In genomic region chr5:71657482-71658114, GRCm38 (mm10) we compare ENCODE assay signal across 7 mouse cellular contexts. TPM values are rescaled to one million over a fixed set of nuclear protein-coding genes. Genes with fewer than 3 reads are reported as not detected.
DNase-seq lines count a peak whose midpoint lies in the region; ATAC-seq and TF ChIP-seq lines count a peak whose summit lies in the region.

TSS of gene Gabrb1 (plus strand) at chr5:71658113.

- H3K4me1 ChIP-seq in cerebellum, adult 2 months (ENCODE audit: control insufficient read depth, insufficient read depth, low read length) = no peaks in the 10 kb centered on the region
- no peaks in the 10 kb centered on the region for H3K4me1 ChIP-seq in forebrain, postnatal 0 days (ENCODE audit: insufficient read depth)
- H3K4me1 ChIP-seq in midbrain, postnatal 0 days (ENCODE audit: insufficient read depth, low read length) = 0 out of 2 replicates have a peak, but pooled peaks cover 3% of the 10 kb centered on the region

- under 1% methylated on average over 49 of the region's 49 CpGs for WGBS in cerebellum, adult 2 months
- under 1% methylated on average over 49 of the region's 49 CpGs for WGBS in forebrain, postnatal 0 days
- under 1% methylated on average over 49 of the region's 49 CpGs for WGBS in midbrain, postnatal 0 days

- H3K27me3 ChIP-seq in cerebellum, adult 2 months (ENCODE audit: control insufficient read depth, insufficient read depth, low read length) = no peaks in the 10 kb centered on the region
- no peaks in the 10 kb centered on the region for H3K27me3 ChIP-seq in forebrain, postnatal 0 days (ENCODE audit: insufficient read depth, low read length)
- H3K27me3 ChIP-seq in midbrain, postnatal 0 days (ENCODE audit: insufficient read depth, low read length) = no peaks in the 10 kb centered on the region

- H3K4me2 ChIP-seq in forebrain, postnatal 0 days (ENCODE audit: low read depth) = peak within 1 kb of the TSS; percentile 97
- H3K4me2 ChIP-seq in midbrain, postnatal 0 days (ENCODE audit: low read depth, low read length, poor library complexity, severe bottlenecking) = peak within 1 kb of the TSS; percentile 87

- TF ChIP-seq POLR2A in cerebellum, adult 2 months (IDR thresholded peaks at IDR 0.05; ENCODE audit: borderline replicate concordance, insufficient read depth, low read length) = no peak

- DNase-seq in ZHBTc4 (ENCODE audit: low read depth, low spot score) (peak; percentile 50), liver (peak; percentile 6), MN1 (ENCODE audit: low spot score) (no peak)
- DNase-seq in cerebellum, adult 2 months = peak in 1 of 2 experiments; percentile 60
- peak; percentile 70 for DNase-seq in forebrain, postnatal 0 days
- DNase-seq in kidney, adult 9 months = peak; percentile 1
- peak; percentile 58 for DNase-seq in midbrain, postnatal 0 days (ENCODE audit: low spot score)

- H3K4me3 ChIP-seq in cerebellum, adult 2 months (replicated peaks; ENCODE audit: insufficient read depth, low read depth, low read length) = peak within 1 kb of the TSS; percentile 64
- H3K4me3 ChIP-seq in forebrain, postnatal 0 days (ENCODE audit: low read depth, low read length) = peak within 1 kb of the TSS; percentile 65
- H3K4me3 ChIP-seq in midbrain, postnatal 0 days (ENCODE audit: low read depth, low read length) = peak within 1 kb of the TSS; percentile 70

- no peak for TF ChIP-seq CTCF in cerebellum, adult 2 months (IDR thresholded peaks at IDR 0.05; ENCODE audit: borderline replicate concordance, insufficient read depth, low read depth, low read length)
- TF ChIP-seq CTCF in forebrain, postnatal 0 days (IDR thresholded peaks at IDR 0.05; ENCODE audit: low read depth) = no peak
- TF ChIP-seq CTCF in midbrain, postnatal 0 days (IDR thresholded peaks at IDR 0.05) = no peak

- H3K9me3 ChIP-seq in forebrain, postnatal 0 days (ENCODE audit: low read length) = no peaks in the 10 kb centered on the region
- no peaks in the 10 kb centered on the region for H3K9me3 ChIP-seq in midbrain, postnatal 0 days (ENCODE audit: low read length)

- H3K36me3 ChIP-seq in forebrain, postnatal 0 days (ENCODE audit: insufficient read depth) = no peaks in the 10 kb centered on the region
- H3K36me3 ChIP-seq in midbrain, postnatal 0 days (ENCODE audit: insufficient read depth, low read length) = no peaks in the 10 kb centered on the region

- peak within 1 kb of the TSS; percentile 57 for H3K9ac ChIP-seq in forebrain, postnatal 0 days
- peak within 1 kb of the TSS; percentile 61 for H3K9ac ChIP-seq in midbrain, postnatal 0 days (replicated peaks; ENCODE audit: low read length, poor library complexity, severe bottlenecking)

- H3K27ac ChIP-seq in cerebellum, adult 2 months (ENCODE audit: insufficient read depth, low read length) = no peak within 1 kb of the TSS
- 0 out of 2 replicates have a peak within 1 kb of the TSS, but pooled peaks have one; percentile 4 for H3K27ac ChIP-seq in forebrain, postnatal 0 days (ENCODE audit: low read depth, low read length)
- 0 out of 2 replicates have a peak within 1 kb of the TSS, but pooled peaks have one; percentile 12 for H3K27ac ChIP-seq in midbrain, postnatal 0 days (ENCODE audit: low read depth, low read length)

- peak; percentile 94 for ATAC-seq in forebrain, postnatal 0 days
- peak; percentile 90 for ATAC-seq in midbrain, postnatal 0 days (ENCODE audit: low FRiP score)

RNA-seq across cellular contexts. Expression of gene Gabrb1, which starts in this region (rescaled TPM):
- 10.1 and 10.4 TPM in 2 replicates for polyA plus RNA-seq in cerebellum, adult 2 months (2012; rRNA removed)
- total RNA-seq in forebrain, postnatal 0 days (2014; rRNA removed) = 14.2 and 19.9 TPM in 2 replicates
- 17.6 and 42.0 TPM in 2 replicates for polyA plus RNA-seq in forebrain, postnatal 0 days (2015; fragmentation: Nextera tagmentation; extraction: Ambion mirVana)
- 15.3 and 21.2 TPM in 2 replicates for total RNA-seq in midbrain, postnatal 0 days (2014; rRNA removed)
- 43.6 and 46.6 TPM in 2 replicates for polyA plus RNA-seq in midbrain, postnatal 0 days (2015; fragmentation: Nextera tagmentation; extraction: Ambion mirVana)
